Mouse (Mus musculus) hindbrain, embryonic 16.5 days (tissue): ENCODE data around the gene Amn1. TPM values are rescaled to one million over a fixed set of nuclear protein-coding genes. Genes with fewer than 3 reads are reported as not detected.
A peak's percentile ranks its signal among the peaks of the same experiment; 100 is the strongest.
"Not testable (repeated sequence)": the region's sequence is repeated elsewhere in the genome, so short reads cannot be mapped to it uniquely, and the experiment has no call there.

Experiments
- ATAC-seq: fragments of 200-750 bp; cut with Nextera tagmentation; 2 replicates; pipeline ENCODE4 v1.8.0; 2017; ENCODE audit warnings: moderate TSS enrichment, moderate library complexity
- H3K27ac ChIP-seq: fragments of 300-500 bp; sonication (generic); 2 replicates; pipeline ENCODE4 v1.5.1; 2014; ENCODE audit warnings: low read depth, mild to moderate bottlenecking, control low read depth, low read length, moderate library complexity
- H3K27me3 ChIP-seq: fragments of 300-500 bp; sonication (generic); replicated peaks from 2 replicates; pipeline ENCODE4 v1.6.1; 2014; ENCODE audit warnings: low read length; ENCODE audit not compliant: control insufficient read depth, insufficient read depth
- H3K36me3 ChIP-seq: fragments of 300-500 bp; sonication (generic); 2 replicates; pipeline ENCODE4 v1.6.1; 2014; ENCODE audit warnings: mild to moderate bottlenecking, low read length, moderate library complexity, mixed read lengths; ENCODE audit not compliant: control insufficient read depth, insufficient read depth
- H3K4me1 ChIP-seq: fragments of 300-500 bp; sonication (generic); 2 replicates; pipeline ENCODE4 v1.6.1; 2014; ENCODE audit warnings: low read depth, low read length; ENCODE audit not compliant: control insufficient read depth, insufficient read depth
- H3K4me2 ChIP-seq: fragments of 300-500 bp; sonication (generic); 2 replicates; pipeline ENCODE4 v1.6.1; 2014; ENCODE audit warnings: mild to moderate bottlenecking, low read length, control low read depth, moderate library complexity
- H3K4me3 ChIP-seq: fragments of 300-500 bp; sonication (generic); 2 replicates; pipeline ENCODE4 v1.5.1; 2014; ENCODE audit warnings: mild to moderate bottlenecking, low read length, control low read depth, moderate library complexity
- H3K9ac ChIP-seq: fragments of 300-500 bp; sonication (generic); 2 replicates; pipeline ENCODE4 v1.6.1; 2014; ENCODE audit warnings: low read depth, mild to moderate bottlenecking, control low read depth, low read length, moderate library complexity
- H3K9me3 ChIP-seq: fragments of 300-500 bp; sonication (generic); 2 replicates; pipeline ENCODE4 v1.6.1; 2014; ENCODE audit warnings: mild to moderate bottlenecking, low read length, moderate library complexity; ENCODE audit not compliant: control insufficient read depth
- WGBS: fragments of 180-500 bp; shearing (Covaris S2); extraction: QIAGEN DNeasy Blood & Tissue Kit; methylation state at CpG from one replicate; pipeline ENCODE4 v1.1.7; 2014; 5-methylcytosine and 5-hydroxymethylcytosine counted together
- polyA plus RNA-seq: library from polyadenylated mRNA; unstranded; fragments of >200 nt; fragmentation: Nextera tagmentation; extraction: Ambion mirVana; gene quantifications from 2 replicates; pipeline ENCODE4 v1.2.1, GENCODE M21; 2015

Amn1 gene
- polyA plus RNA-seq, 1 experiment from 2014 or later = 93.6 TPM

DNA sequence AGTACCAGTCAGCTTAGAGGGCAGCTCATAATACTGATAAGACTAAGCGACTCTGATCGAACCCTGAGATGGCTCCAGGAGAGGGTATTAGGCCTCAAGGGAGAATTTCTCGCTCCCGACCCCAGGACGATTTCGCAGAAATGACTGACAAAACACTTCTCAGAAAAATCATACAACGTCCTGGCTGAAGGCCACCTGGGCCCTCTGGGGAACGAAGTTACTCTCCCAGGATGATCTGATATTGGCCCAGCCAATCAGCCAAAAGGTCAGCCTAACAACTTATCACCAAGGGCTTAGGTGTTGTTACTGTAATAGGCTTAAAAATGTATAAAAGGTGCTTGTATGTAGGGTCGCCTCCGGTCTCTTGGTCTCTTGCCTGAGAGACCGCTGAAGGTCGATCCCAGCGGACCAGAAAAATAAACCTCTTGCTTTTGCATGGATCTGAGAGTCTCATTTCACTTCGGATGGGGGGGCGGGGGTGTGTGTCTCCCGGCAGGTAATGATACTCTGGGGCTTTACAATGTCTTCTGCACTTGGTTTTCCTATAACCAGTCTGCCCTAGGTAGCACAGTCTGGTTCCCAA lies 919 bp upstream of the Amn1 start:
- Histone ChIP-seq H3K4me3 (no peak overlapping the region), H3K27me3 (no peaks in the 10 kb centered on the region), H3K4me1 (peaks cover 14% of the 10 kb centered on the region), H3K9me3 (no peaks in the 10 kb centered on the region), H3K9ac (no peak overlapping the region), H3K4me2 (no peak overlapping the region; the same call in 1 of the 2 replicates), H3K36me3 (0 out of 2 replicates have a peak, but pooled peaks cover 1% of the 10 kb centered on the region), H3K27ac (no peak overlapping the region; the same call in 1 of the 2 replicates)
- ATAC-seq = no peak
- 95% methylated on average over 16 of the region's 16 CpGs for WGBS

DNA sequence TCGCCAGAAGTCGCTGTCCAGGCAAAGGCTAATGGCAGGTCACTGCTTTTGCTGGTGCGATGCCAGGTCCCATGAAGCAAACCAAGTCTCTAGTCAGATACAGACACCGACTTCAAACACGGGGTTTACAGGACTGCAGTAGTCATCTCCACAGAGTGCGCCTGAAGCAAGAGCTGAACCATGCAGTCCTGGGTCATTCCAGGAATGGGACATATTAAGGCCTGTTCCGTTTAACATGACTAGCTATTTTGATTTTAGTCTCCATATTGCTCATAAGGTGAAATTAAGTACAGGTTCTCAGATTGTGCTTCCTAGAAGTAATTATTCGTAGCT lies 379 bp upstream of the Amn1 start:
- Histone ChIP-seq H3K27ac (peak overlapping the region; percentile 68; the same call in 1 of the 2 replicates), H3K27me3 (no peaks in the 10 kb centered on the region), H3K4me3 (peak overlapping the region; percentile 75), H3K36me3 (0 out of 2 replicates have a peak, but pooled peaks cover 2% of the 10 kb centered on the region), H3K4me1 (peaks cover 14% of the 10 kb centered on the region), H3K4me2 (peak overlapping the region; percentile 62), H3K9ac (peak overlapping the region; percentile 62), H3K9me3 (no peaks in the 10 kb centered on the region)
- 36% methylated on average over 8 of the region's 8 CpGs for WGBS
- peak; percentile 83; the same call in 1 of the 2 replicates for ATAC-seq

DNA sequence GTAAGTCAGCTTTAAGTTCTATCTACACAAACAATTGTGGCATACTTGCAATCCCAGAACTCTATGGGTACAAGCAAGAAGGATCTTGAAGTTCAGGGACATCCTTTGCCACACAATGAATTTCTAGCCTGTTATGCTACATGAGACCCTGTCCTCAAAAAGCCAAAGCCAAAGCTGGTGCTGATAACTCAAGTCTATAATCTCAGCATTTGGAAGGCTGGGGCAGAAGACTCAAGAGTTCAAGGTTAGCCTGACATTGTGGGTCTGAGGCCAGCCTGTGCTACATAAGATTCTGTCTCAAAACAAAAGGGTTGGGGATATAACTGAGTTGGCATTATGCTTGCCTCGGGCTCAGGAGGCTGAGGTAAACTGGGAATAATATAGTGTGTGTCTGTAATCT lies 1.1 kb downstream of the Amn1 start:
- peak overlapping the region; percentile 22; the same call in 1 of the 2 replicates for H3K9ac ChIP-seq
- H3K4me1 ChIP-seq = peaks cover 14% of the 10 kb centered on the region
- H3K4me3 ChIP-seq = peak overlapping the region; percentile 75
- H3K9me3 ChIP-seq = no peaks in the 10 kb centered on the region
- peaks cover 7% of the 10 kb centered on the region for H3K36me3 ChIP-seq
- no peaks in the 10 kb centered on the region for H3K27me3 ChIP-seq
- no peak for ATAC-seq
- H3K4me2 ChIP-seq = peak overlapping the region; percentile 73
- no peak overlapping the region for H3K27ac ChIP-seq
- 65% methylated on average over 1 of the region's 1 CpGs for WGBS

DNA sequence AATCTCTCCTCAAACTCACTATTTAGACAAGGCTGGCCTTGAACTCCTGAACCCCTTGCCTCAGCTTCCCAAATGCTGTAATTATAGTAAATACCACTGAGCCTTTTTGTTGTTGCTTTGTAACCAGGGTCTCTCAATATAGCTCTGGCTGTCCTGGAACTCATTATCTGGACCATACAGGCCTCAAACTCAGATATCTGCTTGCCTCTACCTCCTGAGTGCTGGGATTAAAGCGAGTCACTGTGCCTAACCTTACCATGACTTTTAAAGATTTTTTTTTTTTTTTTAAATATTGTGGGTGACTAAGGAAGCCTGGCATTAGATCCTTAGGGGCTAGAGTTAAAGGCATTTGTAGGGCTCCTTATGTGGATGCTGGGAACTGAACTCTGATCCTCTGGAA lies 4.5 kb downstream of the Amn1 start:
- no peak overlapping the region for H3K4me3 ChIP-seq
- no peak overlapping the region for H3K4me2 ChIP-seq
- no peak overlapping the region for H3K27ac ChIP-seq
- ATAC-seq = no peak
- no peak overlapping the region for H3K9ac ChIP-seq
- WGBS = 100% methylated on average over 1 of the region's 1 CpGs
- peaks cover 27% of the 10 kb centered on the region for H3K36me3 ChIP-seq
- peaks cover 1% of the 10 kb centered on the region for H3K9me3 ChIP-seq
- H3K4me1 ChIP-seq = peaks cover 14% of the 10 kb centered on the region
- no peaks in the 10 kb centered on the region for H3K27me3 ChIP-seq

DNA sequence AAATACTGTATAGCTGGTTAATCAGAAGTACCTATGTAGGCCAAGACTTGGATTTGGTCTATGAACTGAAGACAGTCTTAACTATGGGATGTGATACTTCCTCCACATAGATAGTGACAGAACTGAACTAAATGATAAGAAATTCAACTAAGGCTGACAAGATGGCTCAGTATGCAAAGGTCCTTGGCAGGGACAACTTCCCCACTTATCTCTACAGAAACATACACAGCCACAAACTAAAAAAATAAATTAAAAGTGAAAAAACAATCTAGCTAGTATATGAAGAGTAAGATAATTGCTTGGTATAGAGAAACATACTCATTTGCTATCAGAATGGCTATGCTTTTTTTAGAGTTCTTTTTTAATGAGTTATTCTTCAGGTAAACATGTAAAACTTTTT lies 9.4 kb downstream of the Amn1 start:
- no peak overlapping the region for H3K27ac ChIP-seq
- H3K9ac ChIP-seq = no peak overlapping the region
- no peak for ATAC-seq
- H3K36me3 ChIP-seq = peaks cover 47% of the 10 kb centered on the region
- H3K4me3 ChIP-seq = no peak overlapping the region
- H3K4me2 ChIP-seq = no peak overlapping the region
- no peaks in the 10 kb centered on the region for H3K4me1 ChIP-seq
- no peaks in the 10 kb centered on the region for H3K27me3 ChIP-seq
- peaks cover 9% of the 10 kb centered on the region for H3K9me3 ChIP-seq

DNA sequence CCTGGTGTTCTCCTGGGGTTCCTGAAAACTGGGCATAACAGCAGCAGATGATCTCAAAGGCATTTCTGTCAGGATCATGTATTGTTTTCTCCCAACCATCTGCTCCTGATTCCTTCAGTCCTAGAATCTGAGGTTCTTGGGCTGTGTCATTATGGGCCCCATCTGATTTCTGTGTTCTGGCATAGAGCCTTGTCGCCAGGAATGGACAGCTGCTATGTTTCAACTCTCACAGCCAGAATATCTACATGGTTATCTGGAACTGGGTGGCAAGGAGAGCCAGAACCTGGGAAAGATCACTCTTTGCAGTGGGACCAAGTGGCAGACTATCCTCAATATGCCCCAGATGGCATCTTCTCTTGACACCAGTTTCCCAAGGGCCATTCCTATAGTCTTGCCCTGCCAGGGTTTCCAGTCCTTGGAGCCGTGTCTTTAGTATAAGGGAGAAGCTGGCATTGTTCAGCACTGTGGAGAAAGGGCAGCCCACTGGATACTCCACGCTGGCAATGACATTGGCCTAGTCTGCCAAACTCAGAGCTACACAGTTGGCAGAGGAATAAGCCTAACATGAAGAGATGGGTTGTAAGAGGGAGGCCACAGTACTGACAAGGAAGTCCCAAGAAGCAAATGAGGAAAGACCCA lies 13.5 kb downstream of the Amn1 start:
- H3K36me3 ChIP-seq = peaks cover 30% of the 10 kb centered on the region
- no peak overlapping the region for H3K4me2 ChIP-seq
- WGBS = 77% methylated on average over 3 of the region's 3 CpGs
- ATAC-seq = peak; percentile 42; the same call in 1 of the 2 replicates
- H3K9me3 ChIP-seq = peaks cover 9% of the 10 kb centered on the region
- no peaks in the 10 kb centered on the region for H3K27me3 ChIP-seq
- no peak overlapping the region for H3K9ac ChIP-seq
- H3K27ac ChIP-seq = no peak overlapping the region
- H3K4me1 ChIP-seq = no peaks in the 10 kb centered on the region
- H3K4me3 ChIP-seq = no peak overlapping the region

DNA sequence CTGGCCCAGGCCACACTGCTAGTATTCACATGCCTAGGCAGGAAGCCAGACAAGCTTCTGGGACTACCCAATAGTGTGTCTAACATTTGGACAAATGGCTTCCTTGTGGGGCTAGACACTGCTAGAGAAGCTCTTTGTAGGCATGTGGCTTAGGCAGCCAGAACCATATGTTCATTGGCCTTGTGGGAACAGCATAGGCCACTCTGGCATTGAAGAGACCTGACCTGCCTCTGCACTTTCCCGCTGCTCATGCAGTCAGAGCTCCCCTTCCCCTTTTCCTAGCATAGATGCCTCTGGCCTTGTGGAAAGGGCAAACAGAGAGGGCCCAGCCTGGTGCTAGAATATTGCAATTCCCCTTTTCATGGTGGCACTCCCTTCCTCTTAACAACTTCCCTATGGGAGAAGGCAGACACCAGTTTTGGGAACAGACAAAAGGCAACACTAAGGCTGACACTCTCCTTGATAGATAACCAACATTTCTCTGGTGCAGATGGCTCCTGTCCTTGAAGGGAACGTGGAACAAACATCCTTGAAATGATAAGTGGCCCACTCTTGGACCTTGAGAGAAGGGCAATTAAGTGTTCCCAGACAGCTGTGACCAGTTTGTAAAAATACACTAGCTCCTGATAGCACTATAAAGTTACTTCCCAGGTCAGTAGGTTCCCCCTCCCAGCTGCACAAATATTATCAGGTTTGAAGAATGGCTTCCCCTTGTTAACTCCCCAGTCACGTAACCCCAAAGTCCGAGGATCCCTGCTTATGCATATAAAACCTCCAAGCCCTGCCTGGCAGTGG lies 14.5 kb downstream of the Amn1 start:
- 70% methylated on average over 4 of the region's 4 CpGs for WGBS
- peaks cover 24% of the 10 kb centered on the region for H3K36me3 ChIP-seq
- no peak overlapping the region for H3K27ac ChIP-seq
- no peaks in the 10 kb centered on the region for H3K4me1 ChIP-seq
- no peak overlapping the region for H3K4me3 ChIP-seq
- H3K9ac ChIP-seq = no peak overlapping the region
- no peak overlapping the region for H3K4me2 ChIP-seq
- ATAC-seq = peak; percentile 58; the same call in 1 of the 2 replicates
- H3K27me3 ChIP-seq = no peaks in the 10 kb centered on the region
- peaks cover 8% of the 10 kb centered on the region for H3K9me3 ChIP-seq

DNA sequence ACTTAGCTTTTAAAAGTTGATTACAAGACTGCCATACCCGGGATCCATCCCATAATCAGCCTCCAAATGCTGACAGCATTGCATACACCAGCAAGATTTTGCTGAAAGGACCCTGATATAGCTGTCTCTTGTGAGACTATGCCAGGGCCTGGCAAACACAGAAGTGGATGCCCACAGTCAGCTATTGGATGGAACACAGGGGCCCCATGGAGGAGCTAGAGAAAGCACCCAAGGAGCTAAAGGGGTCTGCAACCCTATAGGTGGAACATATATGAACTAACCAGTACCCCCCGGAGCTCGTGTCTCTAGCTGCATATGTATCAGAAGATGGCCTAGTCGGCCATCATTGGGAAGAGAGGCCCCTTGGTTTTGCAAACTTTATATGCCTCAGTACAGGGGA lies 18.5 kb downstream of the Amn1 start:
- not testable (repeated sequence) for H3K4me1 ChIP-seq, H3K27me3 ChIP-seq, H3K4me3 ChIP-seq, H3K27ac ChIP-seq, ATAC-seq, H3K9me3 ChIP-seq, H3K9ac ChIP-seq, H3K4me2 ChIP-seq
- peaks cover 21% of the 10 kb centered on the region for H3K36me3 ChIP-seq
- 89% methylated on average over 4 of the region's 4 CpGs for WGBS

DNA sequence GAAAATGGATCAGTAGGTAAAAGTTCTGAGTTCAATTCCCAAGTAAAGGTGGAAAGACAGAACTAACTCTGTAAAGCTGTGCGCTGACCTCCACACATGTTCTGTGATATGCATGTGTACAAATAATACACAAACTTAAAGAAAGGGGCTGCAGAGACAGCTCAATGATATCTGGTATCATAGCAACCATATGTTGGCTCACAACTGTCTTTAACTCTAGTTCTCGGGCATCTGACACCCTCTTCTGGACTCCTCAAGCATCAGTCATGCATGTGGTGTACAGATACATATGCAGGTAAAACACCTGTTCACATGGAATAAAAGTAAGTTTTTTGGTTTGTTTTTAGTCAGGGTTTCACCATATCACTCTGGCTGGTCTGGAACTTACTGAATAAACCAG lies 20.1 kb downstream of the Amn1 start:
- peaks cover 23% of the 10 kb centered on the region for H3K36me3 ChIP-seq
- no peaks in the 10 kb centered on the region for H3K4me1 ChIP-seq
- no peak overlapping the region for H3K9ac ChIP-seq
- H3K27ac ChIP-seq = no peak overlapping the region
- H3K4me3 ChIP-seq = no peak overlapping the region
- H3K9me3 ChIP-seq = no peaks in the 10 kb centered on the region
- H3K4me2 ChIP-seq = no peak overlapping the region
- WGBS = 96% methylated on average over 2 of the region's 2 CpGs
- H3K27me3 ChIP-seq = no peaks in the 10 kb centered on the region
- ATAC-seq = no peak
